Mouse (Mus musculus): ENCODE measurements around the gene Tubb2a. TPM values are rescaled to one million over a fixed set of nuclear protein-coding genes. Genes with fewer than 3 reads are reported as not detected.

Gene Tubb2a
- polyA plus RNA-seq, 1 experiment = 550 TPM

DNA sequence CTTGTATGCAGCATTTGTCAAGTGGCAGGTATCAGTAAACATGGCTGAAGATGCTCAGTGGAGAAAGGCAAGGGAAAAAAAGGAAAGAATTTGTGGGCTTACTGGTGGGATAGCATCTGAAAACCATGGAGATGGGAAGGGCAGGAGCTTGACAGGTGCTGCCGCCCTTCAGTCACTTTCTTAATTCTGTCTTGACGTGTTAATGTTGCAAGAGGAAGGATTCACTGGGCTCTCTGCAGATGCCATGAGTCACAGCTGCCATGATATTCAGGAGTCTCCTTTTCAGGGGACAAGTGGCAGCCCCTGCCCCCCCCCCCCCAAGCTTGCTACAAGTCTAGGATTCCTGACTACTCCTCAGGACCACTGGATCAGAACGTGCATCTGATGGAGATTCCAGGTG lies 34.1 kb upstream of the Tubb2a start:
- Histone ChIP-seq H3K4me3 (no peak overlapping the region), H3K4me2 (ENCODE audit: low read depth) (peak overlapping the region; percentile 65), H3K36me3 (ENCODE audit: control insufficient read depth, insufficient read depth) (no peaks in the 10 kb centered on the region), H3ac (ENCODE audit: control insufficient read depth, insufficient read length) (no peak overlapping the region), H3K27me3 (ENCODE audit: control insufficient read depth, insufficient read depth, insufficient read length) (no peaks in the 10 kb centered on the region), H3K79me2 (ENCODE audit: control insufficient read depth, insufficient read depth) (no peaks in the 10 kb centered on the region)
- TF ChIP-seq MYOD1 (IDR thresholded peaks at IDR 0.05; ENCODE audit: control insufficient read depth in 1 of 3, insufficient read length in 2 of 3, low read depth in 2 of 3) (peak; percentile 13 to 80 (median 73)), CEBPB (IDR thresholded peaks at IDR 0.05; ENCODE audit: insufficient read depth, poor library complexity, severe bottlenecking) (peak; percentile 61; the same call in 1 of the 2 replicates), TCF3 (IDR thresholded peaks at IDR 0.05; ENCODE audit: insufficient read length, low read depth) (peak; percentile 10), POLR2A (IDR thresholded peaks at IDR 0.05; ENCODE audit: insufficient read length, low read depth) (no peak), E2F4 (IDR thresholded peaks at IDR 0.05; ENCODE audit: insufficient read depth) (no peak), REST (IDR thresholded peaks at IDR 0.05; ENCODE audit: insufficient read depth, insufficient read length) (no peak), MYOG (IDR thresholded peaks at IDR 0.05; ENCODE audit: control insufficient read depth in 1 of 3, insufficient read depth in 1 of 3, insufficient read length in 2 of 3, low read depth in 2 of 3) (peak in 1 of 3 experiments; percentile 71), TCF12 (IDR thresholded peaks at IDR 0.05; ENCODE audit: insufficient read depth, poor library complexity, severe bottlenecking) (no peak), POLR2AphosphoS2 (IDR thresholded peaks at IDR 0.05; ENCODE audit: insufficient read length, low read depth) (no peak), SRF (IDR thresholded peaks at IDR 0.05; ENCODE audit: control insufficient read depth, insufficient read length, low read depth) (no peak), USF1 (IDR thresholded peaks at IDR 0.05; ENCODE audit: low read depth) (no peak), MAX (IDR thresholded peaks at IDR 0.05; ENCODE audit: low read depth) (no peak)

DNA sequence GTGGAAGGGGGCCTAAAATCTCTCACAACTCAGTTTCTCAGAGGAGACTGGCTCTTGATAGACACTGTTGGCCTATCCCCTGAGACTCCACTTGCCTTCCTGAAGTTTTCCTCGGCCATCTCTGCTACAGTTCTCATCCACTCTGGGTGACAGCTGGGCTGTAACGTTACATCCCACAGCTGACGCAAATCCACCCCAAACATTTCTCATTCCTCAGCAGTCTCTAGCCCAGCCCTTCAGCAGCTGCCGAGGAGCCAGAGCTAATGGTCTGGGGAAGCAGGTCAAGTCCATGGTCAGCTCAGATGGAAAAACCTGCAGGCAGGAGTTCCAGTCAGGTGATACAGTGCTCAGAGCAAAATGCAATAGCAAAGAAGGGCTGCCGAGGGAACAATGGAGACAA lies 33.2 kb upstream of the Tubb2a start:
- Histone ChIP-seq H3K4me2 (ENCODE audit: low read depth) (peak overlapping the region; percentile 51), H3K79me2 (ENCODE audit: control insufficient read depth, insufficient read depth) (no peaks in the 10 kb centered on the region), H3K36me3 (ENCODE audit: control insufficient read depth, insufficient read depth) (no peaks in the 10 kb centered on the region), H3K27me3 (ENCODE audit: control insufficient read depth, insufficient read depth, insufficient read length) (no peaks in the 10 kb centered on the region), H3ac (ENCODE audit: control insufficient read depth, insufficient read length) (no peak overlapping the region), H3K4me3 (no peak overlapping the region)
- TF ChIP-seq USF1 (IDR thresholded peaks at IDR 0.05; ENCODE audit: low read depth) = peak; percentile 24
- TF ChIP-seq TCF3 (IDR thresholded peaks at IDR 0.05; ENCODE audit: insufficient read length, low read depth) = peak; percentile 72
- no peak for TF ChIP-seq SRF (IDR thresholded peaks at IDR 0.05; ENCODE audit: control insufficient read depth, insufficient read length, low read depth)
- no peak for TF ChIP-seq E2F4 (IDR thresholded peaks at IDR 0.05; ENCODE audit: insufficient read depth)
- TF ChIP-seq MAX (IDR thresholded peaks at IDR 0.05; ENCODE audit: low read depth) = no peak
- TF ChIP-seq POLR2AphosphoS2 (IDR thresholded peaks at IDR 0.05; ENCODE audit: insufficient read length, low read depth) = no peak
- no peak for TF ChIP-seq POLR2A (IDR thresholded peaks at IDR 0.05; ENCODE audit: insufficient read length, low read depth)
- peak; percentile 79 to 96 (median 93) for TF ChIP-seq MYOD1 (IDR thresholded peaks at IDR 0.05; ENCODE audit: control insufficient read depth in 1 of 3, insufficient read length in 2 of 3, low read depth in 2 of 3)
- TF ChIP-seq MYOG (IDR thresholded peaks at IDR 0.05; ENCODE audit: control insufficient read depth in 1 of 3, insufficient read depth in 1 of 3, insufficient read length in 2 of 3, low read depth in 2 of 3) = peak; percentile 77 to 98 (median 97)
- no peak for TF ChIP-seq REST (IDR thresholded peaks at IDR 0.05; ENCODE audit: insufficient read depth, insufficient read length)
- TF ChIP-seq TCF12 (IDR thresholded peaks at IDR 0.05; ENCODE audit: insufficient read depth, poor library complexity, severe bottlenecking) = peak; percentile 91
- peak; percentile 15; the same call in 1 of the 2 replicates for TF ChIP-seq CEBPB (IDR thresholded peaks at IDR 0.05; ENCODE audit: insufficient read depth, poor library complexity, severe bottlenecking)

DNA sequence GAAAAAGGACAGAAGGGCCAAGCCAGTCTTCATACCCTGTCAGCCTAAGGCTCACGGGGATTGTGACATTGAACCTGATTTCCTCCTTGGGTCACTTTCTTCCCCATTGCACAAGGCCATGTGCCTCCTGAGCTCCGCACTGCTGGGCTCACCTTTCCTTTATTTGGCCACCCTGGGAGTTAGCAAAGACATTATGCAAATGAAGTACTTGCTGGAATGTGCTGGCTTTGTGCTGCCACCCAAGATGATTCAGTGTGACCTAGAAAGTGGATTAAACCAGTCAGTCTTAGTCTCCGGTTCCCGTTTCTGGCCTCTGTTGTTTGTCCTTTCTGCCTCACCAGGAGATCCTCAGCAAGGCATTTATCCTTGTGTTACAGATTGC lies 31.9 kb upstream of the Tubb2a start:
- Histone ChIP-seq H3K36me3 (ENCODE audit: control insufficient read depth, insufficient read depth) (no peaks in the 10 kb centered on the region), H3K4me2 (ENCODE audit: low read depth) (no peak overlapping the region), H3K79me2 (ENCODE audit: control insufficient read depth, insufficient read depth) (no peaks in the 10 kb centered on the region), H3K4me3 (no peak overlapping the region), H3K27me3 (ENCODE audit: control insufficient read depth, insufficient read depth, insufficient read length) (no peaks in the 10 kb centered on the region), H3ac (ENCODE audit: control insufficient read depth, insufficient read length) (no peak overlapping the region)
- TF ChIP-seq MAX (IDR thresholded peaks at IDR 0.05; ENCODE audit: low read depth) (no peak), REST (IDR thresholded peaks at IDR 0.05; ENCODE audit: insufficient read depth, insufficient read length) (no peak), USF1 (IDR thresholded peaks at IDR 0.05; ENCODE audit: low read depth) (no peak), TCF12 (IDR thresholded peaks at IDR 0.05; ENCODE audit: insufficient read depth, poor library complexity, severe bottlenecking) (no peak), POLR2AphosphoS2 (IDR thresholded peaks at IDR 0.05; ENCODE audit: insufficient read length, low read depth) (no peak), MYOG (IDR thresholded peaks at IDR 0.05; ENCODE audit: control insufficient read depth in 1 of 3, insufficient read depth in 1 of 3, insufficient read length in 2 of 3, low read depth in 2 of 3) (no peak), CEBPB (IDR thresholded peaks at IDR 0.05; ENCODE audit: insufficient read depth, poor library complexity, severe bottlenecking) (no peak), MYOD1 (IDR thresholded peaks at IDR 0.05; ENCODE audit: control insufficient read depth in 1 of 3, insufficient read length in 2 of 3, low read depth in 2 of 3) (no peak), TCF3 (IDR thresholded peaks at IDR 0.05; ENCODE audit: insufficient read length, low read depth) (no peak)

DNA sequence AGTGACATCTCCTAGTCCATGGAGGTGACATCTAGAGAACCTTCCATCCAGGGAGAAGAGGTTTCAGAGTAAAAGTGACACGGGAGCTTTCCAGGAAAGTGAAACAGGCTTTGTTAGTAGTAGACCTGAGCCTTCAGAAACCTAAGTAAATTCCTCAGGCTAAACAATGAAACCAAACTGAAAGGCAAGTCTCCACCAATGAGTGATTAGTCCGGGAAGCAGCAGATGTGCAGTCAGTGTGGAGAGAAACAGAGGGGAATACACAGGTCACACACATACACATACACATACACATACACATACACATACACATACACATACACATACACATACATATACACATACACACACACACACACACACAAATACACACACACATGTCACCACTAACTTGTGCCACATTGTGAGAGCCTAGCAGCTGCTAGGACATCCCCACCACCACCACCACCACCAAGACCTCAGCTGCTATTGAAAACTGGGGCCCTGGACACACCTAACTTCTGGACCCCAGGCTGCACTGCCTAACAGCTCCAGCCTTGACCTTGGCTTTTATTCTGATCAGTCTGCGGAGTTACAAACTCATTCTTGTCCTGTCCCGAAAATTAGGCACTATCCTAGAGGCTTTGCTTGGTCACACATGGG lies 31.3 kb upstream of the Tubb2a start:
- H3K27me3 ChIP-seq (ENCODE audit: control insufficient read depth, insufficient read depth, insufficient read length) = no peaks in the 10 kb centered on the region
- no peak overlapping the region for H3K4me2 ChIP-seq (ENCODE audit: low read depth)
- H3K36me3 ChIP-seq (ENCODE audit: control insufficient read depth, insufficient read depth) = no peaks in the 10 kb centered on the region
- no peak overlapping the region for H3ac ChIP-seq (ENCODE audit: control insufficient read depth, insufficient read length)
- H3K4me3 ChIP-seq = no peak overlapping the region
- no peaks in the 10 kb centered on the region for H3K79me2 ChIP-seq (ENCODE audit: control insufficient read depth, insufficient read depth)
- TF ChIP-seq MYOG (IDR thresholded peaks at IDR 0.05; ENCODE audit: control insufficient read depth in 1 of 3, insufficient read depth in 1 of 3, insufficient read length in 2 of 3, low read depth in 2 of 3) = peak in 1 of 3 experiments; percentile 64
- peak in 1 of 3 experiments; percentile 13 for TF ChIP-seq MYOD1 (IDR thresholded peaks at IDR 0.05; ENCODE audit: control insufficient read depth in 1 of 3, insufficient read length in 2 of 3, low read depth in 2 of 3)
- no peak for TF ChIP-seq SRF (IDR thresholded peaks at IDR 0.05; ENCODE audit: control insufficient read depth, insufficient read length, low read depth)
- TF ChIP-seq MAX (IDR thresholded peaks at IDR 0.05; ENCODE audit: low read depth) = no peak
- no peak for TF ChIP-seq E2F4 (IDR thresholded peaks at IDR 0.05; ENCODE audit: insufficient read depth)
